In the genomic region with DNA sequence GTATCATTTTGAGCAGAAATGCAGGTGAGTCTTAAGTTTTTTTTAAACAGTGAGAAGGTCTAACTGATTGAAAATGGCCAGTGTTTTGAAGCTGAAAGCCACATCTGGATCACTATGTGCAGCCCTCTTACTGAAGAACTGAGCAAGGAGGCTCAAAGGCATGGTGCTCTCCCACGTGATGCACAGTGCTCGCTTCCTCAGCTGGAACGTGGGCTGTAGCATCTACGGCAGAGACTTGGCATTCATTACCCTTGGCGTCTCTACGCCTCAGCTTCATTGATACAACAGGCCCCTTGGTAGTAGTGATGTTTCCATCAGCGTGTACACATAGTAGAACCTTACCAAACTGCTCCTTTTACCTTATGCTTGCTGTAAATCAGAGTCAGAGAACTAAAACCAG, we compare ENCODE assay signal across 19 mouse cellular contexts.
"Had no signal": no experiment of that assay in that cellular context is flagged by ENCODE, and none has a peak within 500 bp of the region (broad histone marks: within the 10 kb centered on the region; RNA-seq: fewer than 3 reads in every experiment).

No protein-coding gene starts in this region.

- H3K27me3 ChIP-seq: liver, embryonic 15.5 days; lung, embryonic 15.5 days; megakaryocyte, embryonic 14.5 days; midbrain, embryonic 13.5 days; midbrain, embryonic 15.5 days had no signal

- DNase-seq: liver, postnatal 0 days; lung, adult 2 months; lung, postnatal 14 days; lung, postnatal 36 days; retina, postnatal 1 day; right cerebral cortex, postnatal 25 days; right cerebral cortex, postnatal 4 days; spleen, adult 18-20 months; thymus, adult 18-20 months; thymus, postnatal 14 days; thymus, postnatal 36 days had no signal

- ATAC-seq: liver, postnatal 0 days; lung, postnatal 0 days; midbrain, embryonic 13.5 days; midbrain, embryonic 15.5 days had no signal

- H3K4me2 ChIP-seq: liver, embryonic 15.5 days; lung, embryonic 15.5 days; midbrain, embryonic 11.5 days; midbrain, embryonic 13.5 days; midbrain, embryonic 15.5 days had no signal

- H3K4me1 ChIP-seq: liver, embryonic 15.5 days; lung, embryonic 15.5 days; midbrain, embryonic 13.5 days; midbrain, embryonic 15.5 days had no signal

- H3K4me3 ChIP-seq: liver, embryonic 15.5 days; lung, embryonic 15.5 days; megakaryocyte, embryonic 14.5 days; midbrain, embryonic 13.5 days; midbrain, embryonic 15.5 days had no signal

- H3K36me3 ChIP-seq: liver, embryonic 15.5 days; midbrain, embryonic 15.5 days had no signal

- H3K27ac ChIP-seq: liver, embryonic 15.5 days; lung, embryonic 15.5 days; macrophage; midbrain, embryonic 13.5 days; midbrain, embryonic 15.5 days had no signal

- H3K9ac ChIP-seq: liver, embryonic 15.5 days; liver, postnatal 0 days; lung, embryonic 15.5 days; midbrain, embryonic 13.5 days; midbrain, embryonic 15.5 days had no signal

- H3K9me3 ChIP-seq: liver, embryonic 15.5 days; lung, embryonic 15.5 days; megakaryocyte, embryonic 14.5 days; midbrain, embryonic 13.5 days; midbrain, embryonic 15.5 days had no signal
